Comparison of ENCODE assay signal across 8 mouse cellular contexts in the genomic region with DNA sequence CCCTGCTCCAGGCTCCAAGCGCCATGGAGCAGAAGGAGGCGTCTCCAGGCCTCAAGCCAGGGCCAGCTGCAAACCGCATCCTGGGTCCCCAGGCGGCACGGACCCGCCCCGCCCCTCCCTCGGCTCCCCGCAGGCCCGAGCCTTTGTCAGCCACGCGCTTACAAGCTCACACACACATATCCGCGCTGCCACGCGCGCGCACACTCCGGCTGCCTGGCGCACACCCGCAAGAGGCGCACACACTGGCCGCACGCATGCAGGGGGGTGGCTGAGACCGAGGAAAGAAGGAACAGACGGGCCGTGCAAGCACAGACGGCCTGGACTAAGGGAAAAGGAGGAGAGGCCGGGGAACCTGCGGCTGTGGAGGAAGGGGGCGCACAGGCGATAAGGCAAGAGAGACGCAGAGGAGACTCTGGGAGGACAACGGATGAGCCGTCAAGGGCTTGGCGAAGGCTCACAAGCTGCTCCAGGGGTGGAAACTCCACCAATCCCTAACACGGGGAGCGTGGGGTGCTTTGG. TPM values are rescaled to one million over a fixed set of nuclear protein-coding genes. Genes with fewer than 3 reads are reported as not detected.
DNase-seq lines count a peak whose midpoint lies in the region; ATAC-seq and TF ChIP-seq lines count a peak whose summit lies in the region.

No protein-coding gene starts in this region.

- ATAC-seq in forebrain, embryonic 11.5 days (replicated peaks; ENCODE audit: low FRiP score): peak; percentile 48
- peak; percentile 72 for ATAC-seq in hindbrain, embryonic 16.5 days

- peaks cover 17% of the 10 kb centered on the region for H3K27me3 ChIP-seq in forebrain, embryonic 11.5 days (ENCODE audit: control insufficient read depth, insufficient read depth, low read length)
- no peaks in the 10 kb centered on the region for H3K27me3 ChIP-seq in hindbrain, embryonic 16.5 days (replicated peaks; ENCODE audit: control insufficient read depth, insufficient read depth, low read length)
- peaks cover 53% of the 10 kb centered on the region for H3K27me3 ChIP-seq in limb, embryonic 10.5 days (ENCODE audit: low read depth, poor library complexity, severe bottlenecking)
- peaks cover 27% of the 10 kb centered on the region for H3K27me3 ChIP-seq in myocyte (ENCODE audit: control insufficient read depth, insufficient read depth, insufficient read length)

- H3K27ac ChIP-seq in forebrain, embryonic 11.5 days (ENCODE audit: low read depth, low read length): peak overlapping the region; percentile 59
- H3K27ac ChIP-seq in hindbrain, embryonic 16.5 days (ENCODE audit: low read depth, low read length): peak overlapping the region; percentile 88
- H3K27ac ChIP-seq in limb, embryonic 10.5 days: peak overlapping the region; percentile 63

- H3K36me3 ChIP-seq in forebrain, embryonic 11.5 days (ENCODE audit: control insufficient read depth, insufficient read depth, low read length): no peaks in the 10 kb centered on the region
- H3K36me3 ChIP-seq in hindbrain, embryonic 16.5 days (ENCODE audit: control insufficient read depth, insufficient read depth, low read length): no peaks in the 10 kb centered on the region
- H3K36me3 ChIP-seq in limb, embryonic 10.5 days: no peaks in the 10 kb centered on the region
- no peaks in the 10 kb centered on the region for H3K36me3 ChIP-seq in myocyte (ENCODE audit: control insufficient read depth, insufficient read depth)

- peak; percentile 30 for DNase-seq in adrenal gland, adult 2 months
- DNase-seq in adrenal gland, postnatal 4 days (ENCODE audit: low spot score in 2 of 2): no peak
- peak; percentile 37 for DNase-seq in adrenal gland, postnatal 10 days
- DNase-seq in forebrain, embryonic 11.5 days (ENCODE audit: low spot score): peak; percentile 75
- peak; percentile 49 for DNase-seq in limb, embryonic 10.5 days (ENCODE audit: low spot score)
- peak; percentile 59 for DNase-seq in yolk sac, embryonic 10.5 days (ENCODE audit: low spot score)

- no peak for TF ChIP-seq POLR2A in myocyte (IDR thresholded peaks at IDR 0.05; ENCODE audit: insufficient read length, low read depth)

- peak overlapping the region; percentile 61 for H3K4me3 ChIP-seq in forebrain, embryonic 11.5 days (ENCODE audit: low read depth, low read length)
- H3K4me3 ChIP-seq in hindbrain, embryonic 16.5 days (ENCODE audit: low read length): peak overlapping the region; percentile 79
- peak overlapping the region; percentile 67 for H3K4me3 ChIP-seq in limb, embryonic 10.5 days
- H3K4me3 ChIP-seq in myocyte: no peak overlapping the region

- H3K4me1 ChIP-seq in forebrain, embryonic 11.5 days (replicated peaks; ENCODE audit: control insufficient read depth, insufficient read depth, low read length): peaks cover 3% of the 10 kb centered on the region; the same call in 1 of the 2 replicates
- peaks cover 40% of the 10 kb centered on the region for H3K4me1 ChIP-seq in hindbrain, embryonic 16.5 days (ENCODE audit: control insufficient read depth, insufficient read depth, low read depth, low read length)
- H3K4me1 ChIP-seq in limb, embryonic 10.5 days: peaks cover 31% of the 10 kb centered on the region

- H3K9ac ChIP-seq in forebrain, embryonic 11.5 days (ENCODE audit: low read length): peak overlapping the region; percentile 53
- peak overlapping the region; percentile 89 for H3K9ac ChIP-seq in hindbrain, embryonic 16.5 days (ENCODE audit: low read depth, low read length)

- H3K79me2 ChIP-seq in myocyte (ENCODE audit: control insufficient read depth, insufficient read depth): no peaks in the 10 kb centered on the region

- no peaks in the 10 kb centered on the region for H3K9me3 ChIP-seq in forebrain, embryonic 11.5 days (ENCODE audit: control insufficient read depth, low read length)
- no peaks in the 10 kb centered on the region for H3K9me3 ChIP-seq in hindbrain, embryonic 16.5 days (ENCODE audit: control insufficient read depth, low read length)
- no peaks in the 10 kb centered on the region for H3K9me3 ChIP-seq in limb, embryonic 10.5 days (replicated peaks)

- under 1% methylated on average over 38 of the region's 38 CpGs for WGBS in forebrain, embryonic 11.5 days
- WGBS in hindbrain, embryonic 16.5 days: under 1% methylated on average over 38 of the region's 38 CpGs
- under 1% methylated on average over 36 of the region's 38 CpGs for WGBS in limb, embryonic 10.5 days

- peak overlapping the region; percentile 84 for H3K4me2 ChIP-seq in forebrain, embryonic 11.5 days (ENCODE audit: low read depth, low read length, severe bottlenecking)
- peak overlapping the region; percentile 84 for H3K4me2 ChIP-seq in hindbrain, embryonic 16.5 days (ENCODE audit: low read length)
- peak overlapping the region; percentile 72 for H3K4me2 ChIP-seq in myocyte (ENCODE audit: low read depth)

- H3ac ChIP-seq in myocyte (ENCODE audit: control insufficient read depth, insufficient read length): no peak overlapping the region

TF ChIP-seq in myocyte, 11 proteins besides CTCF, POLR2A, EP300 and RAD21:
- TF ChIP-seq CEBPB (IDR thresholded peaks at IDR 0.05; ENCODE audit: insufficient read depth, poor library complexity, severe bottlenecking): no peak
- TF ChIP-seq TCF12 (IDR thresholded peaks at IDR 0.05; ENCODE audit: insufficient read depth, poor library complexity, severe bottlenecking): no peak

RNA-seq across cellular contexts. Expression of a gene that starts 0.9 kb away (rescaled TPM):
- 1 to 10 TPM; 2.0 to 4.2 TPM for total RNA-seq in adrenal gland, adult 2 months (2021)
- 5.2 and 7.6 TPM in 2 replicates for polyA plus RNA-seq in adrenal gland, adult 2 months (2012; rRNA removed)
- 1 to 10 TPM; 8.9 to 9.6 TPM for total RNA-seq in adrenal gland, postnatal 4 days (2021)
- total RNA-seq in adrenal gland, postnatal 10 days (2021): 10 to 100 TPM; 11.6 to 11.7 TPM
- polyA plus RNA-seq in forebrain, embryonic 11.5 days (2014; fragmentation: Nextera tagmentation; extraction: Ambion mirVana): 4.0 and 4.8 TPM in 2 replicates
- polyA plus RNA-seq in hindbrain, embryonic 16.5 days (2015; fragmentation: Nextera tagmentation; extraction: Ambion mirVana): 6.0 and 8.2 TPM in 2 replicates
- polyA plus RNA-seq in limb, embryonic 10.5 days (2016; fragmentation: Nextera tagmentation; extraction: Ambion mirVana): 2.8 and 3.0 TPM in 2 replicates
- polyA plus RNA-seq in myocyte (2012; fragmentation: generic; extraction: Trizol): 0.10 TPM

RNA-seq across cellular contexts. Expression of a gene that starts 47.7 kb away (rescaled TPM):
- 10 to 100 TPM; 68.0 to 86.1 TPM for total RNA-seq in adrenal gland, adult 2 months (2021)
- polyA plus RNA-seq in adrenal gland, adult 2 months (2012; rRNA removed): 31.6 and 37.9 TPM in 2 replicates
- 100 to 1,000 TPM; 118 to 119 TPM for total RNA-seq in adrenal gland, postnatal 4 days (2021)
- total RNA-seq in adrenal gland, postnatal 10 days (2021): 10 to 100 TPM; 77.5 to 84.6 TPM
- polyA plus RNA-seq in forebrain, embryonic 11.5 days (2014; fragmentation: Nextera tagmentation; extraction: Ambion mirVana): 165 and 166 TPM in 2 replicates
- 54.2 and 63.0 TPM in 2 replicates for polyA plus RNA-seq in hindbrain, embryonic 16.5 days (2015; fragmentation: Nextera tagmentation; extraction: Ambion mirVana)
- 234 and 274 TPM in 2 replicates for polyA plus RNA-seq in limb, embryonic 10.5 days (2016; fragmentation: Nextera tagmentation; extraction: Ambion mirVana)
- polyA plus RNA-seq in myocyte (2012; fragmentation: generic; extraction: Trizol): 138 TPM

RNA-seq across cellular contexts. Expression of a gene that starts 53.5 kb away (rescaled TPM):
- total RNA-seq in adrenal gland, adult 2 months (2021): 1 to 10 TPM in 1 of 2 experiments, under 1 TPM in 1; 0.83 to 4.7 TPM
- polyA plus RNA-seq in adrenal gland, adult 2 months (2012; rRNA removed): 8.5 and 13.4 TPM in 2 replicates
- total RNA-seq in adrenal gland, postnatal 4 days (2021): 1 to 10 TPM; 3.8 to 4.7 TPM
- 1 to 10 TPM; 2.7 to 3.5 TPM for total RNA-seq in adrenal gland, postnatal 10 days (2021)
- polyA plus RNA-seq in forebrain, embryonic 11.5 days (2014; fragmentation: Nextera tagmentation; extraction: Ambion mirVana): not detected in 2 replicates
- not detected in 2 replicates for polyA plus RNA-seq in hindbrain, embryonic 16.5 days (2015; fragmentation: Nextera tagmentation; extraction: Ambion mirVana)
- 0.08 TPM in 1 of 2 replicates, not detected in the other for polyA plus RNA-seq in limb, embryonic 10.5 days (2016; fragmentation: Nextera tagmentation; extraction: Ambion mirVana)
- not detected for polyA plus RNA-seq in myocyte (2012; fragmentation: generic; extraction: Trizol)

Comparison
In these comparisons a context has a peak if more than half of its experiments do, and no peak if none do; other contexts are left out.
1. DNase-seq: peak in adrenal gland, adult 2 months (single experiment), adrenal gland, postnatal 10 days (single experiment), forebrain, embryonic 11.5 days (single experiment), limb, embryonic 10.5 days (single experiment) and yolk sac, embryonic 10.5 days (single experiment); none in adrenal gland, postnatal 4 days (0 of 2).
2. Peak in every context shown above with its lines, with median percentiles within 50 percentile points of each other: H3K27ac ChIP-seq and H3K4me2 ChIP-seq.